Mouse (Mus musculus): ENCODE data around the gene Hbq1b.

DNA sequence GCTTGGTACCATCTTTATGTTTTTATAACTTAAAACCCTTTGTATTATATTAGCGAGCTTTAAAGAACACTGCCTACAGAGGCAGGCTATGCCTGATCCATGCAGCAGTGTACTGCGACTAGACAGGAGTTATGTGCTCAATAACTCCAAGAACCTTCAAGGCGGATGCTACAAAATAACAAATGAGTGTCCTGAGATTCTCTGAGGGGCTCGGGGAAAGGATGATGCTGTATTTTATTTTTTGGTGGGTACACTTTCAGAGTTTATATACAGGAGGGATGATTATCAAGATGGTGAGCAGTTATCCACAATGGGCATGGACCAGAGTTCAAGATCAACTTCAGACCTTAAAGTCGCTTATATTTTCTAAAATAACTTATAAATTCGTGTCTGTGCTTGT lies 20.0 kb upstream of the Hbq1b start:
- TF ChIP-seq CTCF (conservative IDR thresholded peaks at IDR 0.05; ENCODE audit: low read length) (no peak), POU5F1 (IDR thresholded peaks at IDR 0.05; ENCODE audit: borderline replicate concordance, low read length) (no peak), NANOG (IDR thresholded peaks at IDR 0.05; ENCODE audit: borderline replicate concordance, low read length) (no peak)

All from E14TG2a.4 (cell line).